Mouse (Mus musculus) gastrocnemius, postnatal 10 days (tissue): Measurements from ENCODE around the gene Pcsk2. TPM values are rescaled to one million over a fixed set of nuclear protein-coding genes. Genes with fewer than 3 reads are reported as not detected.
A peak's percentile ranks its signal among the peaks of the same experiment; 100 is the strongest.

Source experiments
- DNase-seq: peaks from one replicate; pipeline ENCODE4 v3.0.0; 2021; ENCODE audit warnings: mixed read lengths
- total RNA-seq, 2 experiments: library from RNA; stranded (reverse); gene quantifications; 2 replicates each; pipeline ENCODE4 v1.2.3; 2021

Pcsk2 gene
- total RNA-seq, 2 experiments from 2014 or later: 0.82 to 1.0 TPM

DNA sequence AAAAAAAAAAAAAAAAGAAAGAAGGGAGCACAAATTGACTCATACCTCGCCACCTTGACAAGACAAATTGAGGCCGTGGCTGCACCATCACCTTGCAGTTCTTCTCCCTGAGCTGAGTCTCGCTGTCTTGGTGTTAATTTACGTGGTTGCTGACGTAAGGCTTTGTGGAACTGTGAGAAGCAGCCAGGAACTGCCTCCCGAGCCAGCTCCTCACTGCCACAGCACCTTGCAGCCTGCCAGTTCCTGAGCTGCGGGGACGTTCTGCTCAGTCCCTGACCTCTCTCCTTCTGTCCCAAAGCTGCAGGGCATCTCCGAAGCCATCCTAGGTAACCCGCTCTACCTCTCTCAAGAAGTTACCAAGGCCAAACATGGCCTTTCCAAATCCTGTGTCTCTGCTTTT, 186.5 kb downstream of the Pcsk2 start:
- no peak for DNase-seq

GRCm38 (mm10) chr2:143735442-143735841, 189.5 kb downstream of the Pcsk2 start:
- no peak for DNase-seq

DNA sequence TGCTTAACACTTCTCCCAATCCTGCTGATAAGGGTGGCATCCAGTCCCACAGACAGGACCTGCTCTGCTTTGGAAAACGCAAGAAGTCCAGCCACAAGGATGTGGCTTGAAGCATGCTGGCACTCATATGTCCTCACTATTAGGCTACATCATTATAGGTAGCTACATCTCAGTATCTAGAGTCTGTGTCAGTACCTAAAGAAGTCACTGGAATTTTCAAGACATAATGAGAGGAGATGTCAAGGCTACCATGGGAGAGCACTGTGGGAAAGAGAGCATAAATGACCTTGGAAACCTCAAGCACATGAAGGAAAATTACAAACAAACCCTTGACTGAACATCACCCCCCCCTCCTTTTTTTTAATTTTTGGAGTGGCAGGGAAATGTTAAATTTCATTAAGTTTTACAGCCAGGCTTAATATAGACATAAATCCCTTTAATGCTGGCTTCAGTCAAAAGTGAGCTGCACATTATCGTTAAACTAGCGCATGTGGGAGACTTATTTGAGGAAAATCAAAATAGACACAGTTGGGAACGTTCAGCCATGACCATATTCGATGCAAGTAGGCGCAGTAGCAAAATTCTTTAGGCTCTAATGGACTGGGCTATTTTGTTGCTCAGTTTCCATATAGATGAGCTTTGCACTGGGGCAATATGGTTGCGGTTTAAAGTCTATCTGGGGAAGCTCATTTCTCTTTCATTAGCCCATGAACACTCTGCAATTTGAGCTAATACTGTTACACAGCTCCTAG, 193.7 kb downstream of the Pcsk2 start:
- DNase-seq: no peak

DNA sequence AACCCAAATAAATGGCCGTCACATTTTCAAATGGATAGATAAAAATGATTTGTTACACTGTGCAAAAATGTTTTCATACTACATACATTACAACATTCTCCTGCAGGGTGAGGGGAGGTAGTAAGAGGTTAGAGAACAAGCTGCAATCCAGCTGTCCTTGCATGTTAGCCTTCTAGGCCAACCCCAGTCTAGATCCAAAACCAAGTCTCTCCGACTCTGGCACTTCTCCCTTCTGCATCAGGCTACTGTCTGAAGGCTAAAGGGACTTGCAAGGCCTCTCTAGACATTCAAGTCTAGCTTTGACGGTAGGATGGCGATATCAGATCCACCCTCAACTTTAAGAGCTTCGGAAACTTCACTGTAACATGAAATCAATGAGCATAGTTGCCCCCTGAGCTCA, 196.5 kb downstream of the Pcsk2 start:
- DNase-seq: no peak

DNA sequence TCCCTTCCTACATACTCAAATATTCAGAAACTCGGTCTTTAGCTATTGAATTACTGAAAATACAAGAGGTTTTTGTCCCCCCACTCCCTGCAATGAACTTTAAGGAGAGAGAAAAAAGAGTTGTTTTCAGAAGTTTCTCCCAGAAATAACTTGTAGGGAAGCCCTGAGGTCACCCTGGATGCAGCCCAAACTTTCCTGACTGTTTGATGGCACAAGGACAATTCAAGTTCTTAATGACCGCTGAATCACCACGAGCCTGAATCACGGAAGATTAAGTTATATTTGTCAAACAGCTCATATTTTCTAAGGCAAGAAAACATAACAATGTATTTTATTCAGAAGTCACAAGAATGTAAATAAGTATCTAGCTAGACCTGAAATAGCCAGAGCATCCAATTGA, 197.1 kb downstream of the Pcsk2 start:
- no peak for DNase-seq

GRCm38 (mm10) chr2:143752051-143752788, 206.3 kb downstream of the Pcsk2 start:
- no peak for DNase-seq

GRCm38 (mm10) chr2:143776448-143776847, 230.5 kb downstream of the Pcsk2 start:
- DNase-seq: peak; percentile 9

- DNase-seq: no peak
These were observed 234.4 kb downstream of the Pcsk2 start for GRCm38 (mm10) chr2:143780310-143780709.

GRCm38 (mm10) chr2:143789911-143790310, 244.0 kb downstream of the Pcsk2 start:
- DNase-seq: no peak

- DNase-seq: no peak
These were observed 249.9 kb downstream of the Pcsk2 start for GRCm38 (mm10) chr2:143795858-143796257.

GRCm38 (mm10) chr2:143796335-143797013, 250.5 kb downstream of the Pcsk2 start:
- no peak for DNase-seq

DNA sequence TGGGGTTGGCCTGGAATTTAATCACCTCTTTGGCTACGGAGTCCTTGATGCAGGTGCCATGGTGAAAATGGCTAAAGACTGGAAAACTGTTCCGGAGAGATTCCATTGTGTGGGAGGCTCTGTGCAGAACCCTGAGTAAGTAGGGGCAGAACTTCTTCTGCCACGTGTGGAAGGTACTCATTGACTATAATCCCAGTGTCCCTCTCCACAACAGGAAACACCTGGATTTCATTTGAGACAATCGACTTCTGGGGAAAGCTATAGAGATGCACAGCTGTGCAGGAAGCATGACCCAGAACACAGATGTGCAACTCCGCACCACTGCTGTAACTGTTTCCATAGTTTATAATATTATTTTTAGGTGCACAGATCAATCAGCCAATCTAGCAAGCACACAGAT, 255.1 kb downstream of the Pcsk2 start:
- DNase-seq: no peak

GRCm38 (mm10) chr2:143806140-143806923, 260.4 kb downstream of the Pcsk2 start:
- no peak for DNase-seq

- no peak for DNase-seq
These were observed 261.1 kb downstream of the Pcsk2 start for GRCm38 (mm10) chr2:143806924-143807664.

DNA sequence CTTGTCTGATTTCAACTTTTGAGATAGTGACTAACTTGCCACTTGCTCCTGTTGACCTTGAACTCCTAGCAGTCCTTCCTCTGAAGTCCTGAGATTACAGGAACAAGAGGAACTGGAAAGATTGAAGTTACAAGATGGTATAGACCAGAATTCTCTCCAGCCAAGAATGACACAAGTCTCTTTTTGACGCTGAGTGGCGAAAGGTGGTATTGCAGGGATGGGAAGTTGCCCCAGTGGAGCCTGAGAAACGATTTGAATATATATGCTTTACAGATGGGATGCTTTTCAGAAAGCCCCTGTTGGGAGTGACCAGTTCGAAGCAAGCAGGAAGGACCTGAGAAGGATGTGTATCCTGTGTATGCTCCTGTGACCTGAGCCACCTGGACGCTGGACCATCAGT, 262.8 kb downstream of the Pcsk2 start:
- DNase-seq: no peak

GRCm38 (mm10) chr2:143812262-143812661, 266.3 kb downstream of the Pcsk2 start:
- DNase-seq: no peak

GRCm38 (mm10) chr2:143813461-143813860, 267.5 kb downstream of the Pcsk2 start:
- no peak for DNase-seq

DNA sequence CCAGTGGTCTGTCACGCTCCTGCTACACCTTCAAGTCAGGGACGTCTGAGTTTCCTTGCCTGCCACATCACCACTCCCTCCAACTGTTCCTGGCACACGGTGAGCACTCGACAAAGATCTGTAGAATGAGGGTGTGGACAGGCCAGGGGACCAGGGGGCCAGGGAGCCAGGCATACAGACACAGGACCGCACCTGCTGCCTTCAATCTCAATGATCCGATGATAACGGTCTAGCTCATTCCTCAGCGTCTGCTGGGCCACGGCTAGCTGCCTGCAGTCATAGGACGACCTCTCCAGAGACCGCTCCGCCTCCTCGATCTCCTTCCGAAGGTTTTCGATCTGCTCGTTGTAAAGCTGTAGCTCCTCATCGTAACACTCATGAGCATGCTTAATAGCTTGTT, 285.7 kb downstream of the Pcsk2 start:
- DNase-seq: no peak

GRCm38 (mm10) chr2:143832721-143833120, 286.8 kb downstream of the Pcsk2 start:
- no peak for DNase-seq

GRCm38 (mm10) chr2:143834082-143834481, 288.1 kb downstream of the Pcsk2 start:
- no peak for DNase-seq

DNA sequence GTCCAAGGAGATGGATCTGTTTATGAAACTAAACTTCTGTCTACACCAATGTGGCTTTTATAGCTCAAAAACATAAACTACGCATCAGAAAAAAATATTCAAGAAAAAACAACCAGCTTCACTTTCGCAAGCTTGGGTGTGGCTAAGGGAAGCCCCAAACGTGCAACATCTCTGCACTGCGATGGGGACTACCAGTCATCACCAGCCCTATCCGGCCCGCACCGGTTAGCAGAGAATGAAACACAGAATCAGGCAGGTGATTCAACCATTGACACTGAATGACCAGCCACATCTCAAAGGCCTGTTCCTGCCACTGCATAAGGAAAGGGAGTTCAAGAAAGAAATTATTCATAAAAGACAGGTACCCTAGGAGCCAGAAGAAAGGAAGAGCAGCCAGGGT, 289.9 kb downstream of the Pcsk2 start:
- DNase-seq: no peak

DNA sequence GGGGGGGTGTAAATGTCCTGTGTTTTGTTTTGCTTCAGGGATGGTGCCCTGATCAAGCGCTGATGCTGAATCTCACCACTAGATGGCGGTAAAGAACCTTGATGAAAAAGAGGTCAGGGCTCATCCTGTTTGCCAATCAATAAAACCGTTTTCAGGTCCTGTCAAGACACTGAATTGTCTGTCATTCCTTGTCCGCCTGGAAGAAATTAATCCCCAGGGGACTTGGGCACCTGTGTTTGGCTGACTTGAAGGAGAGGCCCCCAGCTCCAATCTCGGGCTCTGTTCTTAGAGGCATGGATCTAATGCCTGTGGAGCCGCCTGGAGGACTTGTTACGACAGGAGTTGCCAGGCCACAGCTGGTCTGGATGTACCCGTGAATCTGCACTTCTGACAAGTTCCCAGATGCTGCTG, 291.3 kb downstream of the Pcsk2 start:
- peak; percentile 65 for DNase-seq
